ENCODE assay signal across 9 mouse cellular contexts in genomic region chr16:74056210-74056609, GRCm38 (mm10).
"Had no signal": no experiment of that assay in that cellular context is flagged by ENCODE, and none has a peak within 500 bp of the region (broad histone marks: within the 10 kb centered on the region; RNA-seq: fewer than 3 reads in every experiment).

No protein-coding gene starts in this region.

- H3K36me3 ChIP-seq: midbrain, embryonic 12.5 days; neural tube, embryonic 13.5 days; neural tube, embryonic 15.5 days had no signal

- H3K9me3 ChIP-seq: midbrain, embryonic 12.5 days; neural tube, embryonic 13.5 days; neural tube, embryonic 15.5 days had no signal

- H3K27ac ChIP-seq: liver, embryonic 14.5 days; midbrain, embryonic 12.5 days; neural tube, embryonic 15.5 days had no signal

- DNase-seq: spleen, adult 18-20 months; thymus, adult 18-20 months; thymus, postnatal 14 days; thymus, postnatal 36 days had no signal

- H3K4me2 ChIP-seq: midbrain, embryonic 12.5 days; neural tube, embryonic 13.5 days; neural tube, embryonic 15.5 days had no signal

- H3K4me3 ChIP-seq: midbrain, embryonic 12.5 days; myocyte; neural tube, embryonic 13.5 days; neural tube, embryonic 15.5 days had no signal

- H3K4me1 ChIP-seq: midbrain, embryonic 12.5 days had no signal

- H3K27me3 ChIP-seq: midbrain, embryonic 12.5 days; neural tube, embryonic 13.5 days; neural tube, embryonic 15.5 days had no signal

- H3K9ac ChIP-seq: liver, embryonic 14.5 days; midbrain, embryonic 12.5 days; neural tube, embryonic 13.5 days; neural tube, embryonic 15.5 days had no signal
